Mouse (Mus musculus) cerebellum, postnatal 10 days (tissue): Measurements from ENCODE around the gene Fancc.

Source experiments
- DNase-seq, 2 experiments: peaks; one replicate each; pipeline ENCODE4 v3.0.0; 2021; ENCODE audit warnings: mixed read lengths in 2 of 2

Gene Fancc

DNA sequence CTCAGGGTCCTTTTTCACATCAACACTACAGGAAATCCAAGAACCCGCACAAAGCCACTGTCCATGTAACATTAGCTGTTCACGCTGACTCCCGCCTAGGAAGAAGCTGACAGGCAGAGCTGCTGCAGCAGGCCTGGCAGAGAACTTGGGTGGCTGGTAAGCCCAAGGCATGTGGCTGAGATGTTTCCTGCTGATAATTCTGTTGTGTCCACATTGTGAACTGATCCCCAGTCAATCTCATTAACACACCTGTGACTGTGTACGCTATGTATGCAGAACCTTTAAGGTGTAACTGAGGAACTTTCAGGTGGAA is 182.5 kb downstream of the Fancc start:
- DNase-seq = no peak

DNA sequence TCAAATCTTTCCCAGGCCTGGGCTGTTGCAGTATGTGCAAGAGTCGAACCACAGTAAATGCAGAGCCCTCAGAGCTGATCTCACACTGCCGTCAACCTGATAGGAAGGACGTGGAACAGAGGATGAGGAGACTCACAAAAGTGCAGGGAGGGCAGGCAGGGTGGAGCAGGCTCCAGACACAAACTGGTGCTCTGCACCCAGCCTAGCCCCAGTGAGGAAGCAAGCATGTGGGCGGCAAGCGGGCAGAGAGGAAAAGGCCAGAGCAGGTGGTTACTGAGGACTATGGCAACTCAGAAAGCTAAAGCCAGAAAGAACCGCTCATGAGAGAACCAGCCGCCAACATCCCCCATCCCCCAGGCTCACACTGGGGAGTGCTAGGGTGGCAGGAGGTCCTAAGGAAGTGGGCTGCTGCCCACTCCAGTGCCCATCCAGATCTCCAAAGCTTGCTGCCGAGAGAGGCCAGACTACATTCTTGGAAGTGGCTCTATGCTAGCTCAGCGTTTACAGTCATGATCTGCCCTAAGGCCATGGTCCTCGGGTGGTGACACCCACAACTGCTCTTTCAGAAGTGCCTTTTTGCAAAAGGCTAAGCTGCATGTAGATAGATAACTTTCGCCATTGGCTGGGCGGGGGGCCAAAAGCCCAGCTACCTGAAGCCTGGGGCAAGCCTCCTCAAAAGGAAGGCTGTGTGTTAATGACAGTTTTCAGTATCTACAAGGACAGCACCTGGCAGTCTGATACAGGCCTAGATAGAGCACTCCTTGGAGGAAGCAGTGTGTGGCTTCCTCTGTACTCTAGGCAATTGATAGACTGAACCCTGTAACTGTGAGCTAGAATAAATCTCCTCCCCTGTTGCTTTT is 183.1 kb downstream of the Fancc start:
- DNase-seq = no peak

DNA sequence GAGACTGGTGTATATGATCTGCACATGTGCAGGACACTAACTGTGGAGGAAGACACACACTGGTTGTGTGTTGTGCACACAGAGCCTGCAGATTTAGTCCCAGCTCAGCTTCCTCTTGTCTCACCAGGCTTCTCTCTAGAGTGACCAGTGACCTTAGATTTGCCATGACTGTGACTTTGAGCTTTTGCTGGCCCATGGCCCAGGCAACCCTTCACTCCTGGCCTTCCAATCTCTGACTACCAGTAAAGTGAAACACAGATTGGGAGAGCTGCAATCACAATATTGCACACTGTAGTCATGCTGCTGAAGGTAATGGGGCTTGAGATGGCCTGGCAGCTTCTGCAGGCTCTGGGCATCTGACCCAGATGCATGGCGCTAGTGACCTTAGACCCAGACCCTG is 183.8 kb downstream of the Fancc start:
- DNase-seq = no peak

DNA sequence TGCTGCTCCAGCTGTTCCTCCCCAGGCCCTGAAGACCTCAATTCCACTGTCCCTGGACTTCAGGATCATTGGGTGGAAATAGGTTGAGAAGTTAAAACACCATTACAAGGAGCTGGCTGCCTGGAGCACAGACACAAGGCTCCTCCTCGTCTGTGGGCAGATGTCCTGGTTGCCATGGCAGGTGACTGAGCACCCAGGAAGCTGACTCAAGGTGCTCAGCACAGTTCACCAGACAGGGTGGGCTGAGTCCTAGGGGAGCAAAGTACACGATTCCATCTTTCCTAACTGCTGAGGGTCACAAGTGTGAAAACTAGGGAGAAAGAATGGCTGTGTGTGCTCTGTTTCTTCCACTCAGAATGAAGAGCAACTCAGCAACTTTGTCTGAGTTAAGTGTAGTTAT is 185.9 kb downstream of the Fancc start:
- no peak for DNase-seq

DNA sequence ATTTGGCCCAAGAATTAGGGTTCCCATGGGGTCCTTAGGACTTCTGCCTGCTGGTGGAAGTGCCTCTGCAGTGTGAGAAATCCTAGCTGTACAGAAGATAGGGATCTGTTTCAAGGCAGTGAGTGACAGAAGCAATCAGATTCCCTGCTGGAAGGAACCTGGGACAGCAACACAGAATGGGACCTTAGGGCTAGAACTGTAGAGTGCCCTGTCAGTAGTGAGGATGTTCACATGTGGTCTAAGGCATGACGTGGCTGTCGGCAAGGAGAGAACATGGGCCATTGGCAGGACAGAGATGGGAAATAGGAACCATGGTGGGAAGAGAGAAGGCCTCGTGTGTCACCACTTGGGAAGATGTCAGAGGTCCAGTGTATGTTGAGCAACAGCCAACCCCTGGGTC is 187.5 kb downstream of the Fancc start:
- DNase-seq = no peak

DNA sequence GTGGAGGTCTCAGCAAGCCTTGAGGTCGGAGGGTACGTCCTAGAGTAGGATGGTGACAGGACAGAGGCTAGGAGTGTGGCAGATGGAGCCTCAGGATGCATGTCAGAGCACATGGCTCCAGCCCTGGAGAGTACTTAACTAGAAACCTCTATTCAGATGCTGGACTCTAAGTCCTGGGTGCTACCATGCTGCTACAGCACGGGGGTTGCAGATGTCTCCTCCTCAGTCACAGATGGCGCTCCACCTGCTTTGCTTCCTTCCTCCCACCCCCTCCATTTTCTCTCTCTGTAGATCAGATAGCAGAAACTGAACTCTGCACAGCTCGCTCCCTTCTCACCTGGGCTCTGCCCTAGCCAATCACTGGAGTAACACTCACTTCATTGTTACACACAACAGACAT is 190.3 kb downstream of the Fancc start:
- peak; percentile 74 to 80 for DNase-seq

DNA sequence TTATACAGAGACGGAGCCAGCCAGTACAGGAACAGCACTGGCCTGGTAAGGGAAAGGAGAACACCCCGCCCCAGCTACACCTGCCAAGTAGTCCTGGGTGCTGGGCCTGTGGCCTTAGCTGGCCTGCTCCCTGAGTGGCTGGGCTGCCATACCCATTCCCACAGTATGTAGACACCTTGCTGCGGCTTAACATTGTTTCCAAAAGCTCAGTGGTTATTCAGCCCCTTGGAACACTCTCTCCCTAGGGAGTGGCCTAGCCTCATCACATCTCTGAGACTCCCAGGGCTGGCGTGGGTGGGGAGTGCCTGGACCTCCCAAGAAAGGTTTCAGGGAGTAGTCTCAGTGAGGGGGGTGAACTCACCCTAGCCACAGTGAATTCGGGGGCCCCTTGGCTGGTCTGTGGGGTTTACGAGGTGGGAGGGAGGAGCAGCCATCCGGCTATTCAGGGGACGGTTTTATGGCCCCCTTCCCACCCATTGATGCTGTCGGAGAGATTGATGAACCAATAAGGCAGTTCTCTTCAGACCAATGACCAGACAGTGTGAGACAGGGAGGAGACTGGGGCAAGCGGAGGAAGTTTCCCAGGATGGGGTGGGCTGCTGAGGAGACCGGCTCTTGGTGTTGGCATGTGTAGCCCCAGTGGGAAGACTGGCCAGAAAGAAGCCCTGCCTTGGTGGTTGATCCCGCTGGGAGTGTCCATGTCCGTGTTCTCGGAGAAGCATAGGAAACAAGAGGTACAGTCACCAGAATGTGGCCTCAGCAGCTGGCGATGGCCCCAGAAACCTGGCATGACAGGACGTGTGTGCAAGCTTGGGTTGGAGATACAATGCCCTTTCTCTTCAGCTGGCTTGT is 191.7 kb downstream of the Fancc start:
- DNase-seq = peak; percentile 54 to 65

DNA sequence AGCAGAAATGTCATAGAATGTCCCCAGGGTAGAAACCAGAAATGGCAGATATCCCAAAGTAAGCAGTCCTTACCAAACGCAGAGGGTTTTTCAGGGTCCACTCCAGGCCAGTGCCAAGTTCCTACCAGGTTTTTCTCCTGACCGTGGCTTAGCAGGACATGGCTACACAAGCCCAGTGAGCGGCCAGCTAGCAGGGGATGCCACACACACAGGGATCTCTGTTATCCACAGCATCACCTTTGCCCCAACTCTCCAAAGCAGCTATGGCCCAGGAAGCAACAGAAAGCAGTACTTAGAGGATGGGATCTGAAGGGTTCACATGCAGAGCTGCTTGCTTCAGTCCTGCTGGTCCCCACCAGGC is 192.3 kb downstream of the Fancc start:
- peak; percentile 46 to 52 for DNase-seq

DNA sequence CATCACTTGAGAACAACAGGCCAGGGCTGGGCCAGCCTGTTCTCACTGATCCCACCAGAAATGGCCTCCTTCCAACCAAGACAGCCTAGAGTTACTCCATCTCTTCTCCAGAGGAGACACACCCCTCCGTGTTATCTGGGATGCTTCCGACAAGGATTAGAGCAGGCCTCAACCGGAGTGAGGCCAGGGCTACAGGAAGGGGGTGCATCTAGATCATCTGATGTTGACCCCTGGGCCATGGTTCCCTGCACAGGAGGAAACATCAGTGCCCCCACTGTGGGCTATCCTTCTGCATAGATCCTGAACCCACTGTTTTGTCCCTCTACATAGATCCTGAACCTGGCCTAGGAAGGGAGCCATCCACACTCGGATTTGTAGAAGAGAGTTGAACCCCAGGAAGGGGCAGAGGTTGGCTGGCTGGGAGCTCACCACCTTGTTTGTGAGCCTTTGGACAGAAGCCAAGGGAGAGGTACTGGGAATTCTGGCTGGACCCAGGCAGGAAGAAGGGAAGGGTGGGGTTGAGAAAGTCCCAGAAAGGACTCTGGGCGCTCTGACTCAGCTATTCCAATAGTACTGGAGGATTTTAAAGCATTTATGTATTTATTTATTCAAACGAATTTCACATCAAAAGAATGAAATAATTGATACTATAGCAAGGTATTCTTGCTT is 192.8 kb downstream of the Fancc start:
- DNase-seq = no peak

DNA sequence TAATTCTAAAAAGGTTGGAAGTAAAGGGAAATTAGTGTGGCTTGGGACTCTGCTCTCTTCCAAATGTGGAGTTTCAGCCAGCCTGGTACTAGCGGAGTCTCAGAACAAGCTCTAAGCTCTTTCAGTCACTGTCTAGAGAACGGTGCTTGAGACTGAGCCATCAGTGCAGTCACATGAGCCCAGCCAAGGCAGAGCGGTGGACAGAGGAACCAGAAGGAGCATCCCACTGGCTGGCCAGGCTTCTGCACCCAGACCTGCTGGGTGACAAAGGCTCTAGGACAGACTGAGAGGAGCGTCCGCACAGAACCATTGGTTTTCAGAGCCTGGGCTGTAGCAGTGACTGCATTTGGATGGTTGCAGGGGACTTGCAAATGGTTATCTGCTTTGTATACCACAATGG is 194.7 kb downstream of the Fancc start:
- DNase-seq = no peak

DNA sequence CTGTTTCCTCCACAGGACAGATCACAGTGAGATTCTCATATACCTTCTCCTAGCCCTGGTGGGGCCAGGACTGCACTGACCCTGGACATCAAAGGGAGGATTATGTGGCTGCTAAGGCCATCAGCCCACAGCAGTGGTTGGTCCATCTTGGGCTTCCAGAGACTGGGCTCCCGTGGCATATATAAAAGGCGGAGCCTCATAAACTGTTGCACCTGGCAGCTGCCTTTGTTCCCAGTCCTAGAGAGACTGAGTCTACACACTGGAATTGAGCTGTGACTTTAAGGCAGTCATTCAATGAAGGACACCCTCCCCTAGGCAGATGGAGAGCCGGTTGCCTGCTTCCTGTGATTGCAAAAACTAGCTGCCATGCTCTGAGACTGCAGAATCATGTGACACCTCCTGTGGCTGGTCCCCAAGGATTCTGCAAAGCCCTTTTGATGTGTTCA is 195.3 kb downstream of the Fancc start:
- DNase-seq = no peak

DNA sequence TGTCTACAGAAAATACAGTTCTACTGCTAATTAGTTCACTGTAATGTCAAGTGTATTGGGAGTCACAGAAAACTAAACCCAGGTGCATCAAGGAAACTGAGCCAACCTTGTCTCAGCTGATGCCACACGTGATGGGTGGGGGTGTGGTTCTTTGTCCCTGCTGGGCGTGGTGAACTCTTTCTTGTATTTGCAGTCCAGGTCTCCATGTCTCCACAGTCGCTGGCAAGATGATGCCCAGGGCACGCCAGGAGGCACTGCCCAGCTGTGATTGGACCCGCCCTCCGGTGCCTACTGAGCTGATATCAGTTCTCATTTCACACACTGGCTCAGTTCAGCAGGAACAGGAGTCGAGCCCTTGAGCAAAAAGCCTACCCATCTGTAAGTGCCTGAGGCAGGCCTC is 196.1 kb downstream of the Fancc start:
- no peak for DNase-seq

DNA sequence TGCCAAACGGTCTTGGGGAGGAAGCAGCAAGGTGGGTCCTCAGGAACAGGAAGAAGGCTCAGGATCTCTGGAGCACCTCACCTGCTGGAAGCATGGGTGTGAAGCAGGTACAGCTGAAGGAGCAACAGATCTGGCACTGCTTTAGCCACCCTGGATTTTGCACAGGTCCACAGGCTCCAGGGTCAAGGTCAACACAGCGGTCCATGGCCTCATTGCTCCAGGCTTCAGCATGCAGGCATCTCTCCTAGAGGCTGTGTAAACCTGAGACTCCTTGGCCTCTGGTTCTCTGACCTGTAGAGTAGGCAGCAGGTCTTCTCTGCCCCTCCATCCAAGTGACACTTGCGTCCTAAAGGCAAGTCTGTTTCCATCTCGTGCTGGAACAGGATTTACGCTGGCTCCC is 198.1 kb downstream of the Fancc start:
- DNase-seq = no peak

DNA sequence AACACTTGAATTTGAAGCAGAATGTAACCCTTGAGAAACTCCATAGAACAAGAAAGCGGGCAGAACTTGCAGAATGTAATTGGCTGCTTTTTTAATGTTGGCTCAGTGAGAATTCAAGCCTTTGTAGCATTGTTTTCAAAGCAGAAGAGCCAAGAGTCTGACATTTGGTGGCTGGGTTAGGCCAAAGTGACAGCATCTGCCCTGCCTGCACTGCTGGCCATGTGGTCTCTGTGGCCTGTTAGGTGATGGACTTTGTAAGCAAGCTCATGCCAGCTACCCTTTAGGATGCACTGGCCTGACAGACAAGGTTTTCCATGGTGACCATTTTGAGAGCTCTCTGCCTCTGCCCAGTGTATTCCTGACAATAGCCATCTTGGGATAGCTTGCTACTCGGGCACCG is 199.1 kb downstream of the Fancc start:
- DNase-seq = no peak

DNA sequence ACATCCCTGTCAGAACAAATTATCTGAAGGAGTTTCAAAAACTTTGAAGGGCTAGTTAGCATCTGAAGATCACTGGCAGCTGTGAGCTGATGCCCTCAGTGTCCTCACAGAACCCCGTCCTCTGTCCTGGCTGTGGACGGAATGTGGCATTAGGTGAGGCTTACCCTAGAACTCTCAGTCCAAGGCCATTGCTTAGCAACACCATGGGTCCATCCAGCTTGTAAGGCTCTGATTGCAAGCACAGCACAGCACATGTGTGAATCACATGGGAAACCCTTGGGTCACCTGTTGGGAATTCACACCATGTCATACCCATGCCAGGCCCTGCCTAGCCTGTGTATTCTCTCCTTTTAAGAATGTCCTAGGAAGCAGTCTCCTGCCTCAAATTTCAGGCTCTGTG is 200.1 kb downstream of the Fancc start:
- no peak for DNase-seq

DNA sequence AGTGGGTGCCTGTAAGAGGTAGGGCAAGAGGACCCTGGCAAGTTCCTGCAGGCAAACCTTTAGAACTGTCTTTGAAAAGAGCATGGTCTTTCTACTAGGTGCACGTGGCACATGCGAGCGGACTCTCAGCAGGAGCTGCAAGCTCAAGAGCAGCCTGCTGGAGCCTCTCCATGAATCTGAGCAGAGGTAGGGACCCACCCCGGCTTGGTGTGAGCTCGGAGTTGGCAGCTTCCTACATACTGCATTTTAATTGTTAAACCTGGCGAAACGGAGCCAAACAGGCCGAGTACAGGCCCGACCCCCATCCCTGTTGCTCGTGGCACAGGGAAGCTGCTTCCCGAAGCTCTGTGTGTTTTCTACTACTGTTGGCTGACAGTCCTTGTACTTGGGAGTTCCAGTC is 200.8 kb downstream of the Fancc start:
- DNase-seq = no peak

DNA sequence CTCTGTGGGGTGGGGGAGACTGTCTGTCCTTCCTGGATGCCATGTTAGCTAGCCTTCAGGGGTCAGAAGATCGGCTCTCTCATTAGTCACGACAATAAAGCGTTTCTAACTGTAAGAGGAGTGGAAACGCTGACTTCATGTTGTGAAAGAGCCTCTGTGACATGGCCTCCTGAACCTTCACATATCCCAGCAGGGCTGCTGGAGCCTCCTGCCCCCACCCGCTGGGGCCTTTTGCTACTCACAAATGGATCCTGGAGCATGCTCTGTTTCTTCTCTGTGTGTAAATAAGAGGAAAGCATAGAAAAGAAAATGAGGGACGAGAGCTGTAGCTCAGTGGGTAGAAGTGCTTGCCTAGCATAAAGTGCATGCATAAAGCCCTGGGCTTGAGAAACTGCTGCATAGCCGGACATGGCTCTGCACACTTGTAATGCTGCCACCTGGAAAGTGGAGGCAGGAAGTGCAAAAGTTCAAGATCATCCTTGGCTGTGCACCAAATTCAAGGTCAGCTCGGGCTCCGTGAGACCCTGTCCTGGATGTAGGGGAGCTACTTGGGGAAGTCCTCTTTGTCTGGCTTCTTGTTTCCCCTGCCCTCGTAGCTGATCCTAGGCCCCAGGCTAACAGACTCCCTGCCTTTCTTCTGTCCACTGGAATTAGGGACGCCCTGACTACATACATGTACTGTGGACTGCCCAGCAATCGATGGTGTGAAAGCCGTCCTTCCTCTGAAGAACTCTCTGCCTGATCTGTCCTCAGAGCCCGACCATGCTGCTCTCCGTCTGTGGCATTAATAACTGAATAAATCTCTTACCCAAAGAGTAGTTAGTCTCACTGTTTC is 202.5 kb downstream of the Fancc start:
- DNase-seq = peak in 1 of 2 experiments; percentile 55

DNA sequence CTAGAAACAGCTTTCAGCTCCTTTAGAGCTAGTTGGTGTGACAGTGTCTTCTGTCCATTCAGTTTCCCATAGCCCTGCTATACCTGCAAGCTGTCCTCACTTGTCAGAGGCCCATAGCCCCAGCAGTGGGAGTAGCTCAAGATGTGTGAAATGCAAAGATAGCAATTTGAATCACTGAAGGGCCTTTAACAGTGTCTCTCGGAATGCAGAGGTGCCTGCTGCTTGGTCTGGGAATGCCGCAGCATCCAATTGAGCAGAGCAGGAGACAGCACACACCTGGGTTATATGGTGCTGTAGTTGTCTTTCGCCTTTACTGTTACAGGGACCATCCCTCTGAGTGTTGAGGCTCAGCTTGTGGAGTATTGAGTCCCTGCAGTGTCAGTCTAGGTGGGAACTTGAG is 203.4 kb downstream of the Fancc start:
- DNase-seq = no peak

DNA sequence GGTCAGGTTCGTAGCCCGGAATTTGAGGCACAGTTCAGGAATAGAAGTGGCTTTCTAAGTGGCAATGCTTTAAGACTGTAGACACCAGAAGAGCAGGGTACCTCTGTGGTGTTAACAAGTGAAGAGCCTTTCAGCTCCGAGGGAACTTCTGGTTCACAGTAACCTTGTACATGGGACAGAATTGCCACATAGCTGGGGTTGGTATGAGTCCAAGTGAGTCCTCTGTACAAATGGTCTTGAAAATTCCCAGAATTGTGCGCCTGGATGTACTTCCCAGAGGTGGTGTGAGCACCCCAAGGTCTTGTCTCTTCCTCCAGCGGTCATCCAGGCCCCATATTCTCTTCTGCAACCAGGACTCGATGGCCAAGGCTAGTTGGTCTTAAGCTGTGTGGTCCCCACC is 206.1 kb downstream of the Fancc start:
- no peak for DNase-seq

DNA sequence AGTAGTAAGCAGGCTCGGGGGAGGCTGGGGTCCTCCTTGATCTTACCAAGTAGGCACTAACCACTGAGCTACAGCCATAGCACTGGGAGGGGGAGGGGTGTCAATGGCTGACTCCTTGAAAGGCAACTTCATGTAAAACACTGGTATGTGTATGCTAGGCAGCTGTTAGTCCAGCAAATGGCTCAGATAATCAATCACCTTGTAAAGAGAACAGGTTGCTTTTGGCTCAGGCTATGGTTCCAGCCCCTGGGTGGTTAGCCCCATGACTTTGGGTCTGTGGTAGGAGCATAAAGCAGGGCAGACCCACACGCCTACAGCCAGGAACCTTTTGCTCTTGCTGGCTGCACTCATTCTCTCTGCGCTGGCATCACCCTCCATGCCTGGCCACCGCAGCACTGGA is 207.0 kb downstream of the Fancc start:
- DNase-seq = no peak

DNA sequence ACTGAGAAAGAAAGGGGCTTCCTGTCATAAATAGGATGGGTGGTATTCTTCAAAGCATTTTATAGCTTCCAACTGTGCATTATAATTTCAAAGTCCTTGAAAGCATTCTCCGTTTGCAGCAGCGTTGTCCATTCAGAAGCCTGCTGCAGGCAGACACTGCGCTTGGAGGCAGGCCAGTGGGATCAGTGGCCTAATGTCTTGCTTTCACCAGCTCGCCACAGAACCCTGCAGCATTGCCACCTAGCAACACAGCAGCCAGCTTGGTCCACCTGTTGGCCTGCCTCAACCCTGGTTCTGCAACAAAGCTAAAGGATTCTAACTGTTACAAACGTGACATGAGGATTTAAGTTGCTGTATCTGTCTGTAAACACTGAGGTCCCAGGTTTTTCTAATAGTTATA is 207.4 kb downstream of the Fancc start:
- DNase-seq = peak in 1 of 2 experiments; percentile 62

DNA sequence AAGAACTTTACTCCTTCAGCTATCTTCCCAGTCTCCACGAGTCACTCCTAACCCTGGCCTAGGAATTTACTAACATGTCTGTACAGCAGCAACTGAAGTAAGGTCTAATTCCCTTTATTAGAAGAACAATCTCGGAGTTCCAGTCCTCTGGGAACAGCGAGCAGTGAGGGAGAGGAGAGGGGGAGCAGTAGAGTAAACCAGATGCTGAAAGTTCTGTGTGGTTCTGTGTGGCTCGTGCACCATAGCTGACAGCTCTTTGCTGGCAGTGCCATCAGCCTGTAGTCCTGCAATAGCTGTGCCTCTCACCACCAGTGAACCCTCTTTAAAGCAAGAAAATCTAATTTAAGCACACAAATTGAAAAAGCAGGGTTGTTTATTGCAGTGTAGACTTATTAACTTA is 207.9 kb downstream of the Fancc start:
- no peak for DNase-seq
